Mouse (Mus musculus): ENCODE data around the gene Ebf3. TPM values are rescaled to one million over a fixed set of nuclear protein-coding genes. Genes with fewer than 3 reads are reported as not detected.
A peak's percentile ranks its signal among the peaks of the same experiment; 100 is the strongest.

Ebf3 gene
- polyA plus RNA-seq (2012; ENCODE audit: insufficient read depth, insufficient read length, missing spikeins): 28.5 and 35.3 TPM in 2 replicates

DNA sequence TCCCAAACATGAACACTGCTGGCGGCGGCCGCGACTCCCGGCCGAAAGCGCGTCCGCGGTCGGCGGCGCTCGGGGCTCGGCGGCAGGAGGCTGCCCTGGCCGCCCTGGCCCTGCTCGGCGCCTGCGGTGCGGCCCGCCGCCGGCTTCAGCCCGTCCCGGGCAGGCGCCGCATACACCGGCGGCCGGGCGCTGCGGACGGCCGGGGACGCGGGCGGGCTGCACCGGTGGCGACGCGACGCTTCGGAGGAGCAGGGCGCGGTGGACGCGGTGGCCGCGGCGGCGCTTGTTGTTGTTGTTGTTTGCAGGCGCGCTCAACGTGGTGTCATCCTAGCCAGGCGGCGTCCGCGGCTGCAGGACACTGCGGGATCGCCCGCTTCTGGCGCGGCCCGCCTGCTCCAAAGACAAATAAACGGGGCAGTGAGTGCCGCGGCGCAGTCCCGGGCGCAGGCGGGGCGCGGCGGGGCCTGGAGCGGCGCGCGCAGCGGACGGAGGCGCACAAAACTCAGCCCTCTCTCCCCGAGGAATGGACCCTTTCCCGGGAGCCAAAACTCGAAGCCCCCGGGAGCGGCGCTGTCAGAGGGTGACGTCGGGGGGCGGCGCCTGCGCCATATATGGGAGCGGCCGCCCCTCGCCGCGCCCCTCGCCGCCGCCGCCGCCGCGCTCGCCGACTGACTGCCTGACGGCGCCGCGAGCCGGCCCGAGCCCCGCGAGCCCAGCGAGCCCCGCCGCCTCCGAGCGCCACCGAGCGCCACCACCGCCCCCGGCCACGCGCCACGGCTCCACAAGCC, at the start of gene Ebf3:
Gene Ebf3 (minus strand): TSS at position 542 of the 788 bp plus-strand sequence.
- H3K4me3 ChIP-seq (ENCODE audit: insufficient read depth, low read depth, low read length): peak within 1 kb of the TSS; percentile 99
- peaks cover 5% of the 10 kb centered on the region for H3K4me1 ChIP-seq (ENCODE audit: control insufficient read depth, insufficient read depth, insufficient read length, low read length)
- H3K27ac ChIP-seq (replicated peaks; ENCODE audit: low read depth, low read length): peak within 1 kb of the TSS; percentile 91

DNA sequence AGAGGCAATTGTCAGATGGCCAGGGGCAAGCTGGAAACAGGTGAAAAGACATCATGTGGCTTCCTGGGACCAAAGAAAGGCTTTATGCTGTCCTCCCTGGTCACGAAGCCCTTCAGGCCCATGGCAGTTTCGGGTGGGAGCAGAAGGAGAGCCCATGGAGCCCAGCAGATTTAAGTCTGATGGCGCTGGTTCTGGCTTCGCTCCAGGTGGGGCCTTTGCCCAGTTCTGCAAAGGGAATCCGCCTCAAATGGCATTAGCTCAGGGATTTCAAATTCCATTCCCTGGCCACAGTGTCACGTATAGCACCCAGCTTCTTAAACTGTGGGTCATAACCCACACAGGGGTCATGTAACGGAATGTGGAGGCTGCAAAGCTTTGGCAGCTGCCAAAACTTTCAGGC, 32.6 kb upstream of the Ebf3 start:
- peak overlapping the region; percentile 17; the same call in 1 of the 2 replicates for H3K27ac ChIP-seq (replicated peaks; ENCODE audit: low read depth, low read length)
- H3K4me1 ChIP-seq (ENCODE audit: control insufficient read depth, insufficient read depth, insufficient read length, low read length): peaks cover 7% of the 10 kb centered on the region
- no peak overlapping the region for H3K4me3 ChIP-seq (ENCODE audit: insufficient read depth, low read depth, low read length)

GRCm38 (mm10) chr7:137346068-137346467, 31.8 kb upstream of the Ebf3 start:
- Histone ChIP-seq H3K4me1 (ENCODE audit: control insufficient read depth, insufficient read depth, insufficient read length, low read length) (peaks cover 7% of the 10 kb centered on the region), H3K27ac (replicated peaks; ENCODE audit: low read depth, low read length) (peak overlapping the region; percentile 17; the same call in 1 of the 2 replicates), H3K4me3 (ENCODE audit: insufficient read depth, low read depth, low read length) (no peak overlapping the region)

- Histone ChIP-seq H3K4me1 (ENCODE audit: control insufficient read depth, insufficient read depth, insufficient read length, low read length) (no peaks in the 10 kb centered on the region), H3K27ac (replicated peaks; ENCODE audit: low read depth, low read length) (no peak overlapping the region), H3K4me3 (ENCODE audit: insufficient read depth, low read depth, low read length) (no peak overlapping the region)
These were observed 19.7 kb upstream of the Ebf3 start for GRCm38 (mm10) chr7:137333951-137334350.

DNA sequence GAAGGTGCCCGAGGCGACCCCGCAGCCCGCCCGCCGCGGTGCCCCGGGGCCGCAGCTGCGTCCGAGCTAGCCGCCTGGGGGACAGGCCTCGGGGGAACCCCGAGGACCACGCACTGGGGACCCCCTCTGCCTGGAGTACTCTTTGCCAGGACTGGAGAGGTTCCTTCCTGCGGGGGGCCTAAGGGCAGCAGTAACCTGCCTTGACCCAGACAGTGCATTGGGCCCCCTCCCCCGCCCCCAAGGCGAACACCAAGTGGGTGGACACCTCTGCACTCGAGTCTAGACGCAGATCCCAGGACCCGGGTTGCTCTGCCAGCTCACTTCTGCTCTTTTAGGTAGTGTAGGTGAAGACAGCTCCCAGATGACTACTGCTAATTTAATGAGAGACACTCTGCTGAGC, 8.7 kb upstream of the Ebf3 start:
- peak overlapping the region; percentile 48 for H3K4me3 ChIP-seq (ENCODE audit: insufficient read depth, low read depth, low read length)
- no peaks in the 10 kb centered on the region; the same call in 1 of the 2 replicates for H3K4me1 ChIP-seq (ENCODE audit: control insufficient read depth, insufficient read depth, insufficient read length, low read length)
- H3K27ac ChIP-seq (replicated peaks; ENCODE audit: low read depth, low read length): no peak overlapping the region

GRCm38 (mm10) chr7:137321961-137322784, 7.9 kb upstream of the Ebf3 start:
- Histone ChIP-seq H3K4me3 (ENCODE audit: insufficient read depth, low read depth, low read length) (peak overlapping the region; percentile 48), H3K4me1 (ENCODE audit: control insufficient read depth, insufficient read depth, insufficient read length, low read length) (peaks cover 2% of the 10 kb centered on the region), H3K27ac (replicated peaks; ENCODE audit: low read depth, low read length) (no peak overlapping the region)

GRCm38 (mm10) chr7:137321141-137321813, 7.0 kb upstream of the Ebf3 start:
- H3K4me3 ChIP-seq (ENCODE audit: insufficient read depth, low read depth, low read length): peak overlapping the region; percentile 48; the same call in 1 of the 2 replicates
- no peak overlapping the region for H3K27ac ChIP-seq (replicated peaks; ENCODE audit: low read depth, low read length)
- peaks cover 2% of the 10 kb centered on the region for H3K4me1 ChIP-seq (ENCODE audit: control insufficient read depth, insufficient read depth, insufficient read length, low read length)

DNA sequence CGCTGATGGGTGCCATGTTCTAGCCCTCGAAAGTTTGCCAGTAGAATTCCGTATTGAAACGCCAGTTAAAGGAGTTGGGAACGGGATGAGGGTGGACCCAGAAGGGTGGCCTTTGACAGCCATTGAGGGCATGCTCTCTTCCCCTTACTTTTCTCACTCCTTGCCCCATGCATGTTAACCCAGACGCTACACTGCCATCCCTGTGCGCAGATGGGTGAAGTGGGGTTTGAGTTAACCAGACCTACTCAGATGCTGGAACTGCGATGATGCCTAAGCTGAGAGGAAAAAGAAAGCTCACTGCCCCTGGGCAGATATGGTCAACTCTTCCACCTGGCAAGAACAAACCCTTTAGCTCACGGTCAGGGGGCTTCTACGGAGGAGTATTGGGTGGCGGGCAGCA, 6.1 kb upstream of the Ebf3 start:
- Histone ChIP-seq H3K27ac (replicated peaks; ENCODE audit: low read depth, low read length) (no peak overlapping the region), H3K4me3 (ENCODE audit: insufficient read depth, low read depth, low read length) (no peak overlapping the region), H3K4me1 (ENCODE audit: control insufficient read depth, insufficient read depth, insufficient read length, low read length) (peaks cover 5% of the 10 kb centered on the region)

GRCm38 (mm10) chr7:137318924-137319885, 5.0 kb upstream of the Ebf3 start:
- Histone ChIP-seq H3K4me3 (ENCODE audit: insufficient read depth, low read depth, low read length) (peak overlapping the region; percentile 50), H3K4me1 (ENCODE audit: control insufficient read depth, insufficient read depth, insufficient read length, low read length) (peaks cover 5% of the 10 kb centered on the region), H3K27ac (replicated peaks; ENCODE audit: low read depth, low read length) (no peak overlapping the region)

DNA sequence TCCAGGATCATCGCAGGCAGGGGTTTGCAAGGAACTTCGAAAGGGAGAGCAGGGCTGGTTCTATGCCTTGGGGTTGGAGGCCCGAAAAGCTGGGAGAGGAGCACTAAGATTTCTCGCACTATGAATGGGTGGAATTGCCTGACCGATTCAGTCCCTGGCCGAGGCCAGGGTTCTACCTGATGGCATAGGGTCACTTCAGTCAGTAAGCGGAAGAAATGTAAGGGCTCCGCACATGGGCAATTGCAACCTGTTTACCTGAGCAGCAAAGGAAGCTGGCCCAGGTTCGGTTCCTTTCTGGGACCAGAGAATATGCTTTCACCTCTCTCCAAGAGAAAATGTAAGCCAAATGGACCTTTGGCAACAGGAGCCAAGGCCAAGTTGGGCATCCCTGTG, 4.1 kb upstream of the Ebf3 start:
- Histone ChIP-seq H3K27ac (replicated peaks; ENCODE audit: low read depth, low read length) (no peak overlapping the region), H3K4me1 (ENCODE audit: control insufficient read depth, insufficient read depth, insufficient read length, low read length) (peaks cover 5% of the 10 kb centered on the region), H3K4me3 (ENCODE audit: insufficient read depth, low read depth, low read length) (no peak overlapping the region)

- Histone ChIP-seq H3K4me1 (ENCODE audit: control insufficient read depth, insufficient read depth, insufficient read length, low read length) (peaks cover 5% of the 10 kb centered on the region), H3K27ac (replicated peaks; ENCODE audit: low read depth, low read length) (no peak overlapping the region), H3K4me3 (ENCODE audit: insufficient read depth, low read depth, low read length) (peak overlapping the region; percentile 62)
These were observed 3.6 kb upstream of the Ebf3 start for GRCm38 (mm10) chr7:137317659-137318382.

DNA sequence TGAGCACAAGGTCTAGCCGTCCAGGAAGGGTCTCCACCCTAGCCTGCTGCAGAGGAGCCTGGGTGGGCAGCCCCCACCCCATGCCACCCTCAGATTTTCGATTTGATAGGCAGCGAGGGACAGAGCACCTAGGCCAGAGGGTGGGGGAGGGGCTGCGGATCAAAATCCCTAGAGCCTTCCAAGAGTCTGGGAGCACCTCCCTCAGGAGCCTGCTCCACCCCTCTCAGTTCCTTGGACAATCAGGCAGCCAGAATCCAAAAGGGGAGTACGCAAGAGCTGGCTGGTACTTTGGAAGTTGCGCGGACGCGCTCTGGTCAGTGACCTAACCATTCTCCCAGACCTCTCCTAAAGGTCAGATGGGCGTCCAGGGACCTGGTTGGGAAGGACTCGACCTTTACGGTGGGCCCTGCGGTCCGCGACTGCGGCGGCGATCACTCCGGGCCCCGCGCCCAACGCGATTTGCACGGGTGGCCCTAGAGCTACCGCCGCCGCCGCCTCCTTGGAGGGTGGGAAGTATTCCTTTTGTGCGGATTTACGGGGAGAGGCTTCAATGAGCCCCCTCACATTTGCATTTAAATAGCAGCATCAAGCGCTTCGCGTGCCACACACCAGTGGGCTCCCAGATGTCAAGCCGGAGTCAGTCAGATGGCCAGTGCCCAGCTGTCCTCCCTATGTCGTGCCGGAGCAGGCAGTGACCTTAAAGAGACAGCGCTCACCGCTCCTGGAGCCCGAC, 2.8 kb upstream of the Ebf3 start:
- Histone ChIP-seq H3K4me1 (ENCODE audit: control insufficient read depth, insufficient read depth, insufficient read length, low read length) (peaks cover 5% of the 10 kb centered on the region), H3K4me3 (ENCODE audit: insufficient read depth, low read depth, low read length) (peak overlapping the region; percentile 62), H3K27ac (replicated peaks; ENCODE audit: low read depth, low read length) (peak overlapping the region; percentile 58)

All from brown adipose tissue, adult 24 weeks (tissue).